Mouse (Mus musculus): ENCODE data around the gene Gtf2f2.

DNA sequence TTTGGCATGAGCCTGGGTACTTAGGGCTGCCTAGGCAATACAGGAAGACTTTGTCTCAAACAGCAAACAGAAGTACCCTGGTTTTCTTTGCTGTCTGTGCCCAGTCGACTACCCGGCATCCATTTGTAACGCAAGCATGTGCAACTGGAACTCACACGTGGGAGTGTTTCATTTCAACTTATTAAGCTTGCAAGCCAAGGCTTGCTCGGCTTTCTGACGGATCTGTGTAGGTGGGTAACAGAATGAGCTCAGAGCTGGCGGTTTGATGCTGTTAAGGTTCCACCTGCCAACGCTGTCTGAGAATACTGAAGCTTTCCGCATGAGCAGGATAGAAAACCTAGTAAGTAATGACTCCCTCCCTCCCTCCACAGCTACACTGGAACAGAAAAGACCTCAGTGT, 118.5 kb downstream of the Gtf2f2 start:
- TF ChIP-seq CTCF (IDR thresholded peaks at IDR 0.05; ENCODE audit: control insufficient read depth, insufficient read depth, insufficient read length) (no peak), MAX (IDR thresholded peaks at IDR 0.05) (no peak), FOSL1 (IDR thresholded peaks at IDR 0.05; ENCODE audit: insufficient read depth, low read length, poor library complexity, severe bottlenecking) (no peak), USF1 (IDR thresholded peaks at IDR 0.05; ENCODE audit: low read depth) (no peak)
